Mouse (Mus musculus) kidney, embryonic 15.5 days (tissue): ENCODE results near the gene Zfp697. TPM values are rescaled to one million over a fixed set of nuclear protein-coding genes. Genes with fewer than 3 reads are reported as not detected.
"Not testable (repeated sequence)": the region's sequence is repeated elsewhere in the genome, so short reads cannot be mapped to it uniquely, and the experiment has no call there.

Experiments used
- ATAC-seq: fragments of 200-750 bp; cut with Nextera tagmentation; replicated peaks from 2 replicates; pipeline ENCODE4 v1.8.0; 2017; ENCODE audit warnings: moderate TSS enrichment; ENCODE audit not compliant: low FRiP score
- H3K27ac ChIP-seq: fragments of 300-500 bp; sonication (generic); 2 replicates; pipeline ENCODE4 v1.5.1; 2015; ENCODE audit warnings: mild to moderate bottlenecking, inconsistent platforms
- H3K27me3 ChIP-seq: fragments of 300-500 bp; sonication (generic); 2 replicates; pipeline ENCODE4 v1.6.1; 2015; ENCODE audit warnings: inconsistent platforms
- H3K36me3 ChIP-seq: fragments of 300-500 bp; sonication (generic); 2 replicates; pipeline ENCODE4 v1.6.1; 2015; ENCODE audit warnings: inconsistent platforms
- H3K4me1 ChIP-seq: fragments of 300-500 bp; sonication (generic); 2 replicates; pipeline ENCODE4 v1.6.1; 2015; ENCODE audit warnings: inconsistent platforms
- H3K4me2 ChIP-seq: fragments of 300-500 bp; sonication (generic); 2 replicates; pipeline ENCODE4 v1.6.1; 2015; ENCODE audit warnings: moderate library complexity, mild to moderate bottlenecking, inconsistent platforms
- H3K4me3 ChIP-seq: fragments of 300-500 bp; sonication (generic); replicated peaks from 2 replicates; pipeline ENCODE4 v1.5.1; 2015; ENCODE audit warnings: mild to moderate bottlenecking, inconsistent platforms
- H3K9ac ChIP-seq: fragments of 300-500 bp; sonication (generic); 2 replicates; pipeline ENCODE4 v1.6.1; 2015; ENCODE audit warnings: mild to moderate bottlenecking, inconsistent platforms
- H3K9me3 ChIP-seq: fragments of 300-500 bp; sonication (generic); replicated peaks from 2 replicates; pipeline ENCODE4 v1.6.1; 2016; ENCODE audit warnings: inconsistent platforms
- WGBS: fragments of 180-500 bp; shearing (Covaris S2); methylation state at CpG from one replicate; pipeline ENCODE4 v1.1.7; 2015; ENCODE audit warnings: mixed read lengths; 5-methylcytosine and 5-hydroxymethylcytosine counted together
- polyA plus RNA-seq: library from polyadenylated mRNA; unstranded; fragments of >200 nt; fragmentation: Nextera tagmentation; extraction: Ambion mirVana; gene quantifications from 2 replicates; pipeline ENCODE4 v1.2.1, GENCODE M21; 2015

Gene Zfp697
- polyA plus RNA-seq, 1 experiment from 2014 or later = 14.4 TPM

DNA sequence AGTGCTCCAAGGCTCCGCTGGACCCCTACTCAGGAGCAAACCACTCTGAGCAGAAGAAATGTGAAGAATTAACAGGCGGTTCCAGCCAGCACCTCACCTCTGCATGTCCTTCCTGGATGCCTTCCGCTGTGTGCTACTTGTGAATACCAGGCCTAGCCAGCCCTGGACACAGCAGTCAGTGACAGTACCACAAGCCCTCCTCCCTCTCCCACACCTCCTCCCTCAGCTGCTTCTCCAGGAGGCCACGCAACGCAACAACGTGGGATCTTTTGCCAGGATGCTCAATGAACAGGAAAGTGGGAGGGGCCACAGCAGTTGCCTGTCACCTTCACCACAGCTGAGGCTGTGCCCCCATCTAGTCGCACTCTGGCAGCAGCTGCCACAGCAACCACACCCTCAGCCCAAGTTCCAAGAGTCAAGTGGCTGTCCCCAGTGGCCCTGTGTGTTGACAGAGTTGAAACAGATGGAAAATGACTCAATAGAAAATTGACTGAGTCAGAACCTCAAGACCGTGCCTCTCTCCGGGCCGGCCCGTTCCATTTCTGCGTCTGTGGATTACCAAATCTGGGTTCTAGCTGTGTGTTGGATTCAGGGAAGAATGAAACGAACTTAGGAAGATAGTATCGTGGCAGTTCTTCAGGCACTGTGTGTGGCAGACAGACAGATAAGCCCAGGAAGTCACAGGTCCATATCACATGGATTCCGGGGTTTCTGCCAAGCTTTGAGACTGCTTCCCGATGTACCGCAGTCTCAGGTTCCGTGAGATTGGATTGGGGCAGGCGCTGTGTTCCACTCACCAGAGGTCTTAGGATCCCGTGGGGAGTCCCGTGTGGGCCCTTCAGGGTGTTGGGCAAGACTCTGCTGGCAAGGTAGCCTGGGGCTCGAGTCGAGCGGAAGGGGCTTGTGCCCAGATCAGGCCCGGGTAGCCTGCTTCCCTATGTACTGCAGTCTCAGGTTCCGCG is 28.6 kb downstream of the Zfp697 start:
- H3K27ac ChIP-seq, H3K36me3 ChIP-seq, H3K9ac ChIP-seq, H3K4me2 ChIP-seq, H3K9me3 ChIP-seq, H3K27me3 ChIP-seq, H3K4me3 ChIP-seq: not testable (repeated sequence)
- WGBS = 84% methylated on average over 16 of the region's 27 CpGs
- peak; percentile 29; the same call in 1 of the 2 replicates for ATAC-seq
- H3K4me1 ChIP-seq = peaks cover 27% of the 10 kb centered on the region

DNA sequence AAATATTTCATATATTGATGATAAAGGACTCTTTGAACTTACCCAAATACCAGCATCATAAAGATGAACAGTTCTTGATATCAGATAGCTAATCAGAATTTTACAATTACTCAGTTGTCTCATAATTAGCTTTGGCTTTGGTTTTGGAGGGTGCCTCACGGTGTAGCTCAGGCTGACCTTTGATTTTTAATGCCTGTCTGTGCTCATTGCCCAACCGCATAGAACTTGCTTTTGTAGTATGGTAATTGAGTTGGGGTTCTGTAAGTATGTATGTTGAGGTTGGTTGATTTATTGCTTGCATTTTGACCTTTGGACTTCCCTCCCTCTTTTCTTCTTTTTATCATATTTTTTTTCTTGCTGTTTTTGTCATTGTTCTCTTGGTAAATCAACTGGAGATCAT is 31.5 kb downstream of the Zfp697 start:
- Histone ChIP-seq H3K9ac (no peak overlapping the region), H3K27me3 (no peaks in the 10 kb centered on the region), H3K9me3 (no peaks in the 10 kb centered on the region), H3K4me2 (no peak overlapping the region), H3K36me3 (no peaks in the 10 kb centered on the region), H3K27ac (no peak overlapping the region), H3K4me1 (peaks cover 52% of the 10 kb centered on the region), H3K4me3 (no peak overlapping the region)
- WGBS = 24% methylated on average over 2 of the region's 2 CpGs
- ATAC-seq = no peak

GRCm38 (mm10) chr3:98414296-98414695 is 32.0 kb downstream of the Zfp697 start:
- H3K4me3 ChIP-seq = no peak overlapping the region
- WGBS = 50% methylated on average over 3 of the region's 3 CpGs
- H3K9me3 ChIP-seq = no peaks in the 10 kb centered on the region
- no peaks in the 10 kb centered on the region for H3K36me3 ChIP-seq
- H3K27me3 ChIP-seq = no peaks in the 10 kb centered on the region
- H3K4me1 ChIP-seq = peaks cover 57% of the 10 kb centered on the region
- H3K4me2 ChIP-seq = no peak overlapping the region
- no peak for ATAC-seq
- no peak overlapping the region for H3K9ac ChIP-seq
- 0 out of 2 replicates have a peak overlapping the region, but pooled peaks have one; percentile 43 for H3K27ac ChIP-seq

DNA sequence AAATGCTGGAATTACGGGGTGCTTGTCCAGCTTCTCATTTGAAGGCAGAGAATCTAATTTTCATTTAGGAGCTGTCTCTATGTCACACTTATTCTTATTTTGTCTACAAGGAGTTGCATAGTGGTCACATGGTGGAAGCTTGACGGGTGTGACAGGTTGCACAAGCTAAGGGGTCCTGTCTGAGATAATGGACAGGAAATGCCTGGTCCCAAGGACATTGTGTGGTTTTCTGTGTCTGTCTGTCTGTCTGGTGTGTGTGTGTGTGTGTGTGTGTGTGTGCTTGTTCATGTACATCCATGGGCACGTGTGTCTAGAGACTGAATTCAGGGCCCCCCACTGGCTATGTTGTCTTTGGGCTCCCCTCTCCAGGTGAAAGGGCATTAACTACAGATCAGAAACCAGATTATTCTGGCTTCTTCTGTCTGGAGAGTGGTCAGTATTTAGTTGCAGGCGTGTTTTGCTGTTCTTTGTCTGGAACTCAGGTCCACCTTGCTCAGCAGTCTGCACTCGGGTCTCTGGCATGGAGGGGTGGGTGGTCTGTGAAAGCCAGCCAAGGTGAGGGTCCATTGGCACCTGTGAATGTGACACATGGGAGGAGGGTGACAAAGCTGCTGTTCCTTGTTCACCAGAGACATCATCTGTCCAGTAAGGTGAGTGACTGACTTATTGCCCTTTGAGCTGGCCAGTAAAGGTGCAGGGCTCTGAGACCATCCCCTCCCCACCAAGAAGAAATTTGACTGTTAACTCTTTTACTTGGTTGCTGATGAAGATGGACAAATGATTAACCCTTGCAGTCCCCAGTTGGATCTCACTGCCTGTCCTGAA is 34.4 kb downstream of the Zfp697 start:
- no peak overlapping the region for H3K4me3 ChIP-seq
- H3K27me3 ChIP-seq = no peaks in the 10 kb centered on the region
- no peak overlapping the region for H3K4me2 ChIP-seq
- H3K9ac ChIP-seq = no peak overlapping the region
- no peaks in the 10 kb centered on the region for H3K9me3 ChIP-seq
- WGBS = 71% methylated on average over 5 of the region's 5 CpGs
- no peaks in the 10 kb centered on the region for H3K36me3 ChIP-seq
- peaks cover 74% of the 10 kb centered on the region for H3K4me1 ChIP-seq
- no peak for ATAC-seq
- peak overlapping the region; percentile 43 for H3K27ac ChIP-seq

DNA sequence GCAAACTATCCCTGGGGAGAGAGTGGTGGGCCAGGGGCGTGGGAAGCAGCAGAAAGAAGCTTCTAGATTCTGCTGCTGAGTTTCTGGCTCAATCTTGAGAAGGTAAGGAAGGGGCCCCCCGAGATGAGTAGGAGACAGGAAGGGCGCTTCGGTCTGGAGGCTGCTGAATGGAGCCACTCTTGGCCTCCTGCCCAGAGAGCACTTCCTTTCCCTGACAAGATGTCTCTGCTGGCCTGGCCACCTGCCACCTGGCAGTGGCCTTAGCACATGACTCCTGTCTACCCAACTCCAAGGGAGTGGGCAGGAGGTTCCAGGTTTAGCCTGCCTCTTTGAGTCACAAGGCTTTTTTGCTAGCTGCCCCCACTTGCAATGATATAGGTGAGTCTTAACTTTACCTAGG is 35.1 kb downstream of the Zfp697 start:
- WGBS = 53% methylated on average over 4 of the region's 4 CpGs
- H3K9me3 ChIP-seq = no peaks in the 10 kb centered on the region
- no peaks in the 10 kb centered on the region for H3K27me3 ChIP-seq
- no peak overlapping the region for H3K9ac ChIP-seq
- H3K4me1 ChIP-seq = peaks cover 74% of the 10 kb centered on the region
- H3K27ac ChIP-seq = peak overlapping the region; percentile 43
- no peaks in the 10 kb centered on the region for H3K36me3 ChIP-seq
- no peak overlapping the region for H3K4me2 ChIP-seq
- H3K4me3 ChIP-seq = no peak overlapping the region
- ATAC-seq = peak; percentile 30; the same call in 1 of the 2 replicates

- no peaks in the 10 kb centered on the region for H3K27me3 ChIP-seq
- no peak overlapping the region for H3K4me3 ChIP-seq
- H3K4me2 ChIP-seq = 0 out of 2 replicates have a peak overlapping the region, but pooled peaks have one; percentile 5
- H3K4me1 ChIP-seq = peaks cover 66% of the 10 kb centered on the region
- H3K9me3 ChIP-seq = no peaks in the 10 kb centered on the region
- peak overlapping the region; percentile 84 for H3K27ac ChIP-seq
- WGBS = 18% methylated on average over 6 of the region's 6 CpGs
- peak; percentile 55 for ATAC-seq
- 0 out of 2 replicates have a peak, but pooled peaks cover 3% of the 10 kb centered on the region for H3K36me3 ChIP-seq
- H3K9ac ChIP-seq = no peak overlapping the region
Observed at GRCm38 (mm10) chr3:98418991-98419785, 36.9 kb downstream of the Zfp697 start.

DNA sequence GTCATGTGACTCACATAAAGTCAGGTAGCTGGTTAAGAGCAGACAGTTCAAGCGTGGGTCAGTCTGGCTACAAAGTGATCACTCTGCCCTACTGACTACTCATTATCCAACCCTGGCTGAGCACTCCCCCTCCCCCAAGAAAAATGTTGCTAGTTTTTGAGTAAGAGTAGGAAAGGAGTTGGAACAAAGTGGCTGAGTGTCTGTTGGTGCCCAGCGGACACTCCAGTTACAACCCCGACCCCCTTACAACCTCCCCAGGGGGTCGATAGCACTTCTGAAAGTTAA is 37.5 kb downstream of the Zfp697 start:
- WGBS = 11% methylated on average over 4 of the region's 4 CpGs
- Histone ChIP-seq H3K27me3 (no peaks in the 10 kb centered on the region), H3K9me3 (no peaks in the 10 kb centered on the region), H3K4me3 (no peak overlapping the region), H3K36me3 (0 out of 2 replicates have a peak, but pooled peaks cover 3% of the 10 kb centered on the region), H3K9ac (no peak overlapping the region), H3K4me1 (peaks cover 61% of the 10 kb centered on the region), H3K4me2 (0 out of 2 replicates have a peak overlapping the region, but pooled peaks have one; percentile 5), H3K27ac (peak overlapping the region; percentile 84)
- peak; percentile 85 for ATAC-seq

DNA sequence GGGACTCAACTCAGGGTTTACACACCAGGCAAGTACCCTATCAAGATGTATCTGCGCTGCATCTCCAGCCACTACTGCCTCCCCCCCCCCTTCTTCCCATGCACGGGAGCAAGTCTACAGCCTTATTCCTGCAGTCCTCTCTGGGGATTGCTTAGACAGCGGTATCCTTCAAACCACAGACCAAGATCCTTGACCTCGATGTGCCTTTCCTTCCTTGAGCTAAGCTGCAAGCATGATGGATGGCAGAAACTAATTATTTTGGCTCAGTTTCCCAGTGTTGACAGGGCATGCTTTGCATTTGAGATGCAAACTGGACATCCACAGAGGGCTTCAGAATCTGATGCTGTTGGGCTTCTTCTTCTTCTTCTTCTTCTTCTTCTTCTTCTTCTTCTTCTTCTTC is 40.7 kb downstream of the Zfp697 start:
- Histone ChIP-seq H3K9me3 (no peaks in the 10 kb centered on the region), H3K36me3 (peaks cover 14% of the 10 kb centered on the region), H3K4me3 (no peak overlapping the region), H3K27ac (no peak overlapping the region), H3K4me1 (peaks cover 49% of the 10 kb centered on the region), H3K27me3 (peaks cover 12% of the 10 kb centered on the region), H3K9ac (no peak overlapping the region), H3K4me2 (no peak overlapping the region)
- WGBS = 66% methylated on average over 4 of the region's 4 CpGs
- no peak for ATAC-seq

GRCm38 (mm10) chr3:98426749-98427148 is 44.5 kb downstream of the Zfp697 start:
- Histone ChIP-seq H3K4me3 (peak overlapping the region; percentile 69), H3K9ac (peak overlapping the region; percentile 67; the same call in 1 of the 2 replicates), H3K4me1 (peaks cover 41% of the 10 kb centered on the region), H3K27me3 (peaks cover 26% of the 10 kb centered on the region), H3K36me3 (peaks cover 17% of the 10 kb centered on the region), H3K4me2 (peak overlapping the region; percentile 97), H3K9me3 (no peaks in the 10 kb centered on the region), H3K27ac (peak overlapping the region; percentile 80; the same call in 1 of the 2 replicates)
- 49% methylated on average over 5 of the region's 5 CpGs for WGBS
- ATAC-seq = 0 out of 2 replicates have a peak, but pooled peaks have one; percentile 7

DNA sequence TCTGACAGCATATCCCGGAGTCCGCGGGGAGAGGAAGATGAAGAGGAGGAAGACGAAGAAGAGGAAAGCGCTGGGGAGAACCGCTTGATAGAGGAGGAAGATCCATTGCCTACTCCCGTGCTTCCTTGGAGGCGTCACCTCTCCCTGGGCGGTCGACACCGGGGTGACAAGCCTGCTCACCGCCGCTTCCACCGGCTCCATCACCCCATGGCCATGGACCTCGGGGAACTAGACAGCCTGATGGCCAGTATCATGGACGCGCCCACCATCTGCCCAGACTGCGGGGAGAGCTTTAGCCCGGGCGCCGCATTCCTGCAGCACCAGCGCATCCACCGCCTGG is 45.0 kb downstream of the Zfp697 start:
- peak overlapping the region; percentile 97 for H3K4me2 ChIP-seq
- H3K4me3 ChIP-seq = peak overlapping the region; percentile 69
- H3K27me3 ChIP-seq = peaks cover 26% of the 10 kb centered on the region
- peak overlapping the region; percentile 67 for H3K9ac ChIP-seq
- ATAC-seq = no peak
- H3K27ac ChIP-seq = peak overlapping the region; percentile 80
- H3K9me3 ChIP-seq = no peaks in the 10 kb centered on the region
- WGBS = 2% methylated on average over 23 of the region's 23 CpGs
- H3K4me1 ChIP-seq = peaks cover 41% of the 10 kb centered on the region
- peaks cover 17% of the 10 kb centered on the region for H3K36me3 ChIP-seq

DNA sequence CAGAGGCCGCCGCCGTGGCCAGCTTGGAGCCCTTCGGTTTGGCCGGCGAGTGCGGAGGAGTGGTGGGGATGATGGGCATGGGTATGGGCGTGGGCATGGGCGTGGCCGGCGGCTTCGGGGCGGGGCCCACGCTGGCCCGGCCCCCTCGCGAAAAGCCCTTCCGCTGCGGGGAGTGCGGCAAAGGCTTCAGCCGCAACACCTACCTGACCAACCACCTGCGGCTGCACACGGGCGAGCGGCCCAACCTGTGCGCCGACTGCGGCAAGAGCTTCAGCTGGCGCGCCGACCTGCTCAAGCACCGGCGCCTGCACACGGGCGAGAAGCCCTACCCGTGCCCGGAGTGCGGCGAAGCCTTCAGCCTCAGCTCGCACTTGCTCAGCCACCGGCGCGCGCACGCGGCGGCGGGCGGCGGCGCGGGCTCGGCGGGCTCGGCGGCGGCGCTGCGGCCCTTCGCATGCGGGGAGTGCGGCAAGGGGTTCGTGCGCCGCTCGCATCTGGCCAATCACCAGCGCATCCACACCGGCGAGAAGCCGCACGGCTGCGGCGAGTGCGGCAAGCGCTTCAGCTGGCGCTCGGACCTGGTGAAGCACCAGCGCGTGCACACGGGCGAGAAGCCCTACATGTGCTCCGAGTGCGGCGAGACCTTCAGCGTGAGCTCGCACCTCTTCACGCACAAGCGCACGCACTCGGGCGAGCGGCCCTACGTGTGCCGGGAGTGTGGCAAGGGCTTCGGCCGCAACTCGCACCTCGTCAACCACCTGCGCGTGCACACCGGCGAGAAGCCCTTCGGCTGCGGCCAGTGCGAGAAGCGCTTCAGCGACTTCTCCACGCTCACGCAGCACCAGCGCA is 45.6 kb downstream of the Zfp697 start:
- peak; percentile 95 for ATAC-seq
- H3K27me3 ChIP-seq = peaks cover 26% of the 10 kb centered on the region
- peaks cover 37% of the 10 kb centered on the region for H3K4me1 ChIP-seq
- H3K36me3 ChIP-seq = peaks cover 17% of the 10 kb centered on the region
- peak overlapping the region; percentile 80 for H3K27ac ChIP-seq
- no peaks in the 10 kb centered on the region for H3K9me3 ChIP-seq
- peak overlapping the region; percentile 69 for H3K4me3 ChIP-seq
- H3K9ac ChIP-seq = peak overlapping the region; percentile 67
- peak overlapping the region; percentile 97 for H3K4me2 ChIP-seq
- whole genome bisulfite sequencing = under 1% methylated on average over 110 of the region's 110 CpGs
